Mouse (Mus musculus) stomach, postnatal 0 days (tissue): Measurements from ENCODE around the gene Gon7. TPM values are rescaled to one million over a fixed set of nuclear protein-coding genes. Genes with fewer than 3 reads are reported as not detected.
A peak's percentile ranks its signal among the peaks of the same experiment; 100 is the strongest.

Experiments
- ATAC-seq: fragments of 200-750 bp; cut with Nextera tagmentation; 2 replicates; pipeline ENCODE4 v1.8.0; 2017; ENCODE audit not compliant: low FRiP score, low TSS enrichment
- DNase-seq: peaks from one replicate; pipeline ENCODE4 v3.0.0-alpha.2; 2016; ENCODE audit warnings: low spot score
- H3K27ac ChIP-seq: fragments of 300-500 bp; sonication (generic); replicated peaks from 2 replicates; pipeline ENCODE4 v1.5.1; 2014; ENCODE audit warnings: mild to moderate bottlenecking, control low read depth
- H3K27me3 ChIP-seq: fragments of 300-500 bp; sonication (generic); 2 replicates; pipeline ENCODE4 v1.6.1; 2014; ENCODE audit warnings: low read length; ENCODE audit not compliant: control insufficient read depth, insufficient read depth
- H3K36me3 ChIP-seq: fragments of 300-500 bp; sonication (generic); 2 replicates; pipeline ENCODE4 v1.6.1; 2014; ENCODE audit warnings: low read length, mixed read lengths; ENCODE audit not compliant: control insufficient read depth, insufficient read depth
- H3K4me1 ChIP-seq: fragments of 300-500 bp; sonication (generic); replicated peaks from 2 replicates; pipeline ENCODE4 v1.6.1; 2014; ENCODE audit warnings: antibody characterized with exemption; ENCODE audit not compliant: control insufficient read depth, insufficient read depth
- H3K4me2 ChIP-seq: fragments of 300-500 bp; sonication (generic); replicated peaks from 2 replicates; pipeline ENCODE4 v1.6.1; 2014; ENCODE audit warnings: low read depth, mild to moderate bottlenecking, control low read depth, moderate library complexity
- H3K4me3 ChIP-seq: fragments of 300-500 bp; sonication (generic); 2 replicates; pipeline ENCODE4 v1.5.1; 2014; ENCODE audit warnings: low read depth, low read length, control low read depth
- H3K9ac ChIP-seq: fragments of 300-500 bp; sonication (generic); 2 replicates; pipeline ENCODE4 v1.6.1; 2014; ENCODE audit warnings: mild to moderate bottlenecking, low read length, control low read depth, mixed read lengths
- H3K9me3 ChIP-seq: fragments of 300-500 bp; sonication (generic); 2 replicates; pipeline ENCODE4 v1.6.1; 2016; ENCODE audit warnings: low read length; ENCODE audit not compliant: control insufficient read depth
- CTCF ChIP-seq: IDR thresholded peaks from 2 replicates; pipeline ENCODE4 v1.5.1; 2016; ENCODE audit warnings: antibody characterized with exemption, low read depth, mild to moderate bottlenecking, moderate library complexity
- EP300 ChIP-seq: optimal IDR thresholded peaks from 2 replicates; pipeline ENCODE3; 2016; ENCODE audit warnings: antibody characterized with exemption
- WGBS: fragments of 180-500 bp; shearing (Covaris S2); extraction: QIAGEN DNeasy Blood & Tissue Kit; methylation state at CpG from one replicate; pipeline ENCODE4 v1.1.7; 2014; 5-methylcytosine and 5-hydroxymethylcytosine counted together
- polyA plus RNA-seq: library from polyadenylated mRNA; unstranded; fragments of >200 nt; fragmentation: Nextera tagmentation; extraction: Ambion mirVana; gene quantifications from 2 replicates; pipeline ENCODE4 v1.2.1, GENCODE M21; 2015

Gene Gon7
- polyA plus RNA-seq, 1 experiment from 2014 or later = 14.7 TPM

GRCm38 (mm10) chr12:102703441-102703840, 54.2 kb downstream of the Gon7 start:
- TF ChIP-seq EP300 (no peak), CTCF (no peak)
- peak overlapping the region; percentile 53 for H3K9ac ChIP-seq
- no peak overlapping the region for H3K27ac ChIP-seq

More at GRCm38 (mm10) chr12:102703441-102703840, 54.2 kb downstream of the Gon7 start:
- peaks cover 3% of the 10 kb centered on the region; the same call in 1 of the 2 replicates for H3K4me1 ChIP-seq
- H3K4me3 ChIP-seq = peak overlapping the region; percentile 79
- peak overlapping the region; percentile 95 for H3K4me2 ChIP-seq
- H3K27me3 ChIP-seq = no peaks in the 10 kb centered on the region
- H3K36me3 ChIP-seq = no peaks in the 10 kb centered on the region
- no peak for DNase-seq
- WGBS = 53% methylated on average over 6 of the region's 6 CpGs
- H3K9me3 ChIP-seq = no peaks in the 10 kb centered on the region
- ATAC-seq = no peak

Other genes with a start within 250 kb of the Gon7 start
- 28.9 and 33.2 TPM in 2 replicates for gene Chga, start 202.8 kb downstream of the Gon7 start, polyA plus RNA-seq
- 21.5 and 26.7 TPM in 2 replicates for gene Itpk1, start 52.9 kb downstream of the Gon7 start, polyA plus RNA-seq
- 8.1 and 9.5 TPM in 2 replicates for gene Moap1, start 14.1 kb downstream of the Gon7 start, polyA plus RNA-seq
- 10.5 and 10.9 TPM in 2 replicates for gene Tmem251, start 14.0 kb downstream of the Gon7 start, polyA plus RNA-seq
- gene Gm28051, start within 50 bp of the Gon7 start, polyA plus RNA-seq = not detected in 2 replicates
- 16.1 and 16.3 TPM in 2 replicates for gene Ubr7, start 164 bp upstream of the Gon7 start, polyA plus RNA-seq
- 10.3 and 10.6 TPM in 2 replicates for gene Gm20604, start 869 bp upstream of the Gon7 start, polyA plus RNA-seq
- 8.4 and 9.0 TPM in 2 replicates for gene Btbd7, start 120.7 kb upstream of the Gon7 start, polyA plus RNA-seq
- gene Cox8c, start 141.5 kb upstream of the Gon7 start, polyA plus RNA-seq = not detected in 2 replicates
- 0.15 and 0.17 TPM in 2 replicates for gene Unc79, start 191.1 kb upstream of the Gon7 start, polyA plus RNA-seq